Mouse (Mus musculus) lung, postnatal 14 days (tissue): ENCODE results near the gene Ccdc63.
A peak's percentile ranks its signal among the peaks of the same experiment; 100 is the strongest.
"Not testable (repeated sequence)": the region's sequence is repeated elsewhere in the genome, so short reads cannot be mapped to it uniquely, and the experiment has no call there.

Experiments
- DNase-seq: peaks from one replicate; pipeline ENCODE4 v3.0.0; 2021

The Ccdc63 gene

GRCm38 (mm10) chr5:122140723-122141122 is at the start of gene Ccdc63:
Gene Ccdc63, minus strand, starts transcription at chr5:122140823.
- no peak for DNase-seq

GRCm38 (mm10) chr5:122189115-122189514 is 48.5 kb upstream of the Ccdc63 start:
- no peak for DNase-seq

- DNase-seq: not testable (repeated sequence)
Measured at GRCm38 (mm10) chr5:122184858-122185257, 44.2 kb upstream of the Ccdc63 start.

- DNase-seq: no peak
Measured at GRCm38 (mm10) chr5:122184283-122184806, 43.7 kb upstream of the Ccdc63 start.

- DNase-seq: no peak
Measured at GRCm38 (mm10) chr5:122179665-122180064, 39.0 kb upstream of the Ccdc63 start.

GRCm38 (mm10) chr5:122176398-122176797 is 35.8 kb upstream of the Ccdc63 start:
- DNase-seq: peak; percentile 72

- DNase-seq: no peak
Measured at GRCm38 (mm10) chr5:122175961-122176360, 35.3 kb upstream of the Ccdc63 start.

GRCm38 (mm10) chr5:122175402-122175801 is 34.8 kb upstream of the Ccdc63 start:
- no peak for DNase-seq

GRCm38 (mm10) chr5:122171058-122171457 is 30.4 kb upstream of the Ccdc63 start:
- no peak for DNase-seq

- no peak for DNase-seq
Measured at GRCm38 (mm10) chr5:122168344-122169069, 27.9 kb upstream of the Ccdc63 start.

- no peak for DNase-seq
Measured at GRCm38 (mm10) chr5:122166636-122167161, 26.1 kb upstream of the Ccdc63 start.

GRCm38 (mm10) chr5:122165233-122165915 is 24.8 kb upstream of the Ccdc63 start:
- DNase-seq: no peak

- no peak for DNase-seq
Measured at GRCm38 (mm10) chr5:122164011-122164410, 23.4 kb upstream of the Ccdc63 start.

- DNase-seq: no peak
Measured at GRCm38 (mm10) chr5:122163194-122163593, 22.6 kb upstream of the Ccdc63 start.

GRCm38 (mm10) chr5:122158557-122159515 is 18.2 kb upstream of the Ccdc63 start:
- peak; percentile 26 for DNase-seq

- peak; percentile 92 for DNase-seq
Measured at GRCm38 (mm10) chr5:122157827-122158381, 17.3 kb upstream of the Ccdc63 start, which contains the start of gene Ppp1cc. Gene Ppp1cc, plus strand, starts transcription at chr5:122158278.

GRCm38 (mm10) chr5:122156486-122156885 is 15.9 kb upstream of the Ccdc63 start:
- DNase-seq: no peak

GRCm38 (mm10) chr5:122155613-122156012 is 15.0 kb upstream of the Ccdc63 start:
- no peak for DNase-seq

GRCm38 (mm10) chr5:122154782-122155181 is 14.2 kb upstream of the Ccdc63 start:
- DNase-seq: no peak

- DNase-seq: no peak
Measured at GRCm38 (mm10) chr5:122154006-122154405, 13.4 kb upstream of the Ccdc63 start.

GRCm38 (mm10) chr5:122152508-122152907 is 11.9 kb upstream of the Ccdc63 start:
- DNase-seq: not testable (repeated sequence)

GRCm38 (mm10) chr5:122149259-122149658 is 8.6 kb upstream of the Ccdc63 start:
- DNase-seq: no peak
